Mouse (Mus musculus) stomach, postnatal 0 days (tissue): ENCODE results near the gene Cryl1. TPM values are rescaled to one million over a fixed set of nuclear protein-coding genes. Genes with fewer than 3 reads are reported as not detected.

Source experiments
- ATAC-seq: fragments of 200-750 bp; cut with Nextera tagmentation; 2 replicates; pipeline ENCODE4 v1.8.0; 2017; ENCODE audit not compliant: low FRiP score, low TSS enrichment
- DNase-seq: peaks from one replicate; pipeline ENCODE4 v3.0.0-alpha.2; 2016; ENCODE audit warnings: low spot score
- H3K27ac ChIP-seq: fragments of 300-500 bp; sonication (generic); replicated peaks from 2 replicates; pipeline ENCODE4 v1.5.1; 2014; ENCODE audit warnings: mild to moderate bottlenecking, control low read depth
- H3K27me3 ChIP-seq: fragments of 300-500 bp; sonication (generic); 2 replicates; pipeline ENCODE4 v1.6.1; 2014; ENCODE audit warnings: low read length; ENCODE audit not compliant: control insufficient read depth, insufficient read depth
- H3K36me3 ChIP-seq: fragments of 300-500 bp; sonication (generic); 2 replicates; pipeline ENCODE4 v1.6.1; 2014; ENCODE audit warnings: low read length, mixed read lengths; ENCODE audit not compliant: control insufficient read depth, insufficient read depth
- H3K4me1 ChIP-seq: fragments of 300-500 bp; sonication (generic); replicated peaks from 2 replicates; pipeline ENCODE4 v1.6.1; 2014; ENCODE audit warnings: antibody characterized with exemption; ENCODE audit not compliant: control insufficient read depth, insufficient read depth
- H3K4me2 ChIP-seq: fragments of 300-500 bp; sonication (generic); replicated peaks from 2 replicates; pipeline ENCODE4 v1.6.1; 2014; ENCODE audit warnings: low read depth, mild to moderate bottlenecking, control low read depth, moderate library complexity
- H3K4me3 ChIP-seq: fragments of 300-500 bp; sonication (generic); 2 replicates; pipeline ENCODE4 v1.5.1; 2014; ENCODE audit warnings: low read depth, low read length, control low read depth
- H3K9ac ChIP-seq: fragments of 300-500 bp; sonication (generic); 2 replicates; pipeline ENCODE4 v1.6.1; 2014; ENCODE audit warnings: mild to moderate bottlenecking, low read length, control low read depth, mixed read lengths
- H3K9me3 ChIP-seq: fragments of 300-500 bp; sonication (generic); 2 replicates; pipeline ENCODE4 v1.6.1; 2016; ENCODE audit warnings: low read length; ENCODE audit not compliant: control insufficient read depth
- CTCF ChIP-seq: IDR thresholded peaks from 2 replicates; pipeline ENCODE4 v1.5.1; 2016; ENCODE audit warnings: antibody characterized with exemption, low read depth, mild to moderate bottlenecking, moderate library complexity
- EP300 ChIP-seq: optimal IDR thresholded peaks from 2 replicates; pipeline ENCODE3; 2016; ENCODE audit warnings: antibody characterized with exemption
- WGBS: fragments of 180-500 bp; shearing (Covaris S2); extraction: QIAGEN DNeasy Blood & Tissue Kit; methylation state at CpG from one replicate; pipeline ENCODE4 v1.1.7; 2014; 5-methylcytosine and 5-hydroxymethylcytosine counted together
- polyA plus RNA-seq: library from polyadenylated mRNA; unstranded; fragments of >200 nt; fragmentation: Nextera tagmentation; extraction: Ambion mirVana; gene quantifications from 2 replicates; pipeline ENCODE4 v1.2.1, GENCODE M21; 2015

Gene Cryl1
- polyA plus RNA-seq, 1 experiment from 2014 or later, result 49.8 TPM

DNA sequence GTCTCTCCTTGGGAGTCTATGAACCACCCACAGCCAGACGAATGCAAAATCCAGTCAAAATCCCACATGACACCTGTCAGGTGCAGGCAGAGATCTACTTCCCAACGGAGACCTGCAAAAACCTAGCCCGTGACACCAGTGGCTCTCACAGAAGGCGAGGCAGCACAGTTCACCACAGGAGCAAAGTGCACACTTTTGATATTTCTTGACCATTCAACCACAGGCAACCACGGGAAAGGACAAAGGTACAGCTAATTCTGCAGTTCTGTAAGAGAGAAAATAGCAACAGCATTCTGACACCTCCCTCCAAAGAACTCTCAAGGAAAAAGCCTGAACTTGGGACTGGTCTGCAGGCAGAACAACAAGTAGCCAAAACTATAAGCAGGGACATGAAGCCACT, 1.1 kb downstream of the Cryl1 start:
- Histone ChIP-seq H3K36me3 (no peaks in the 10 kb centered on the region), H3K4me3 (no peak overlapping the region), H3K9me3 (no peaks in the 10 kb centered on the region), H3K4me2 (peak overlapping the region; percentile 91), H3K4me1 (no peaks in the 10 kb centered on the region), H3K9ac (no peak overlapping the region), H3K27me3 (no peaks in the 10 kb centered on the region), H3K27ac (no peak overlapping the region)
- DNase-seq (no peak), ATAC-seq (no peak)
- 81% methylated on average over 5 of the region's 5 CpGs for WGBS
- TF ChIP-seq EP300 (no peak), CTCF (no peak)

DNA sequence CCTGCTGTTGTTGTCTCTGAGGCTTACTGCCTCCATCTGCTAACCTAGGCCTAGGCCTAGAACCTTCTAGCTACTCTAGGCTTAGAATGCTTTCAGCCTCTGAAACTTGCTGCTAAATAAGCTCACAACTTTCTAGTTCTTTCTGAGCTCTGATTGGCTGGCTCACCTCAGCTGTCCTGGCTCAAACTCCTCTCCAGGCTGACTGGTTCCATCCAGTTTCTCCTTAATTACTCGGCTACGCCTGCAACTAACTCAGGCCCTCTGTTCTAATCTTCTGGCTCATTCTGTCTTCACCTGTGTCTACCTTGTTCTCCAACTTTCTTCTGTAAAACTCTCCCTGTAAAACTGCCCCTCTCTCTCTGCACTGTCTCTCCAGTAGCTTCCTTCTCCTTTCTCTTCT, 2.9 kb downstream of the Cryl1 start:
- ATAC-seq (no peak), DNase-seq (no peak)
- TF ChIP-seq CTCF (no peak), EP300 (no peak)
- Histone ChIP-seq H3K4me2 (no peak overlapping the region), H3K27ac (no peak overlapping the region), H3K4me1 (no peaks in the 10 kb centered on the region), H3K9me3 (no peaks in the 10 kb centered on the region), H3K4me3 (no peak overlapping the region), H3K27me3 (no peaks in the 10 kb centered on the region), H3K36me3 (no peaks in the 10 kb centered on the region), H3K9ac (no peak overlapping the region)
- 67% methylated on average over 2 of the region's 2 CpGs for WGBS

- DNase-seq (no peak), ATAC-seq (peak; percentile 77; the same call in 1 of the 2 replicates)
- H3K36me3 ChIP-seq, result no peaks in the 10 kb centered on the region
- no peaks in the 10 kb centered on the region for H3K4me1 ChIP-seq
- no peaks in the 10 kb centered on the region for H3K27me3 ChIP-seq
- H3K9me3 ChIP-seq, result no peaks in the 10 kb centered on the region
- H3K4me2 ChIP-seq, result no peak overlapping the region
- 47% methylated on average over 5 of the region's 5 CpGs for WGBS
- no peak for TF ChIP-seq CTCF
- H3K9ac ChIP-seq, result no peak overlapping the region
- H3K27ac ChIP-seq, result no peak overlapping the region
- no peak overlapping the region for H3K4me3 ChIP-seq
Observed at GRCm38 (mm10) chr14:57392278-57392677, 6.1 kb downstream of the Cryl1 start.

GRCm38 (mm10) chr14:57391621-57392020, 6.7 kb downstream of the Cryl1 start:
- WGBS, result 74% methylated on average over 4 of the region's 4 CpGs
- Histone ChIP-seq H3K4me1 (no peaks in the 10 kb centered on the region), H3K9me3 (no peaks in the 10 kb centered on the region), H3K27ac (no peak overlapping the region), H3K9ac (no peak overlapping the region), H3K36me3 (no peaks in the 10 kb centered on the region), H3K4me2 (no peak overlapping the region), H3K27me3 (no peaks in the 10 kb centered on the region), H3K4me3 (no peak overlapping the region)
- ATAC-seq, result no peak
- no peak for TF ChIP-seq EP300
- no peak for TF ChIP-seq CTCF
- no peak for DNase-seq

GRCm38 (mm10) chr14:57386758-57387561, 11.4 kb downstream of the Cryl1 start:
- Histone ChIP-seq H3K27me3 (no peaks in the 10 kb centered on the region), H3K9me3 (no peaks in the 10 kb centered on the region), H3K4me1 (no peaks in the 10 kb centered on the region), H3K4me2 (no peak overlapping the region), H3K9ac (no peak overlapping the region), H3K27ac (peak overlapping the region; percentile 46), H3K36me3 (no peaks in the 10 kb centered on the region), H3K4me3 (no peak overlapping the region)
- 50% methylated on average over 14 of the region's 14 CpGs for WGBS
- TF ChIP-seq EP300, result no peak
- TF ChIP-seq CTCF, result no peak
- ATAC-seq, result peak; percentile 53
- no peak for DNase-seq

DNA sequence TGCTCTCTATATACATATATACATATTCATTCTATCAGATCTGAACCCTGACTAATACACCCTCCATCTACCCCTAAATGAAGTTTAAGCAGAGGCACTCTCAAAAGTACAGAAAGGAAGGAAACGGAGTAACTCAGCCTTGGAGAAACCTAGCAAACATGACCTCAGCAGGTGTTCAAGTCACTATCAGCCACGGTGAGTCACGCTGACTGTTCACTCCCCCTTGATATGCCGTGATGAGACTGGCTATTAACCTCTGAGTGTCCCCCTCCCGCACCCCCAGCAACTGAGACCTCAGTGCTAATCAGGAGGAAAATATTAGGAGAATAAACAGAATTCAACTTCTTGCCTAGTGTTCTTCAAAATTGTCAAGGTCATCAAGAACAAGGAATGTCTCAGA, 12.7 kb downstream of the Cryl1 start:
- ATAC-seq (0 out of 2 replicates have a peak, but pooled peaks have one; percentile 60), DNase-seq (no peak)
- TF ChIP-seq CTCF (no peak), EP300 (no peak)
- Histone ChIP-seq H3K27ac (no peak overlapping the region), H3K36me3 (no peaks in the 10 kb centered on the region), H3K9me3 (no peaks in the 10 kb centered on the region), H3K4me2 (no peak overlapping the region), H3K4me1 (no peaks in the 10 kb centered on the region), H3K4me3 (no peak overlapping the region), H3K27me3 (no peaks in the 10 kb centered on the region), H3K9ac (no peak overlapping the region)
- 65% methylated on average over 5 of the region's 5 CpGs for WGBS
